Mouse (Mus musculus) liver, embryonic 11.5 days (tissue): Measurements from ENCODE around the gene Dnmt3l. TPM values are rescaled to one million over a fixed set of nuclear protein-coding genes. Genes with fewer than 3 reads are reported as not detected.

Experiments
- polyA plus RNA-seq: library from polyadenylated mRNA; unstranded; fragments of >200 nt; fragmentation: Nextera tagmentation; extraction: Ambion mirVana; gene quantifications from 2 replicates; pipeline ENCODE4 v1.2.1, GENCODE M21; 2014

Gene Dnmt3l
- polyA plus RNA-seq, 1 experiment from 2014 or later: not detected

Other genes starting within 250 kb of the Dnmt3l start
- not detected in 2 replicates for gene Gm9639, start 246.9 kb upstream of the Dnmt3l start, polyA plus RNA-seq
- gene Gm19668, start 242.8 kb upstream of the Dnmt3l start, polyA plus RNA-seq: not detected in 2 replicates
- gene Gm9507, start 230.1 kb upstream of the Dnmt3l start, polyA plus RNA-seq: not detected in 2 replicates
- gene Gm2696, start 227.3 kb upstream of the Dnmt3l start, polyA plus RNA-seq: not detected in 2 replicates
- gene Krtap10-4, start 214.9 kb upstream of the Dnmt3l start, polyA plus RNA-seq: not detected in 2 replicates
- gene Krtap10-10, start 206.0 kb upstream of the Dnmt3l start, polyA plus RNA-seq: not detected in 2 replicates
- gene Gm36176, start 195.1 kb upstream of the Dnmt3l start, polyA plus RNA-seq: not detected in 2 replicates
- gene Gm10318, start 189.1 kb upstream of the Dnmt3l start, polyA plus RNA-seq: not detected in 2 replicates
- gene Gm3285, start 180.0 kb upstream of the Dnmt3l start, polyA plus RNA-seq: not detected in 2 replicates
- gene Lrrc3, start 139.4 kb upstream of the Dnmt3l start, polyA plus RNA-seq: 8.2 and 10.0 TPM in 2 replicates
- 1.2 TPM in 2 replicates for gene Trpm2, start 71.4 kb upstream of the Dnmt3l start, polyA plus RNA-seq
- gene 1810043G02Rik, start 63.4 kb upstream of the Dnmt3l start, polyA plus RNA-seq: 12.1 and 12.8 TPM in 2 replicates
- gene Pfkl, start 31.9 kb upstream of the Dnmt3l start, polyA plus RNA-seq: 245 and 255 TPM in 2 replicates
- 0.16 and 0.51 TPM in 2 replicates for gene Aire, start 1.7 kb downstream of the Dnmt3l start, polyA plus RNA-seq
- 3.5 and 4.2 TPM in 2 replicates for gene Icosl, start 27.4 kb downstream of the Dnmt3l start, polyA plus RNA-seq
- gene D10Jhu81e, start 127.8 kb downstream of the Dnmt3l start, polyA plus RNA-seq: 22.9 and 24.3 TPM in 2 replicates
- 30.8 and 35.0 TPM in 2 replicates for gene Pwp2, start 143.2 kb downstream of the Dnmt3l start, polyA plus RNA-seq
- 13.3 and 14.3 TPM in 2 replicates for gene Trappc10, start 202.7 kb downstream of the Dnmt3l start, polyA plus RNA-seq